Mouse (Mus musculus): ENCODE results near the gene Fignl1.
A peak's percentile ranks its signal among the peaks of the same experiment; 100 is the strongest.

- TF ChIP-seq GATA1 (IDR thresholded peaks at IDR 0.05; ENCODE audit: low read length) (peak; percentile 91), TAL1 (IDR thresholded peaks at IDR 0.05; ENCODE audit: low read length) (peak; percentile 52; the same call in 2 of the 3 replicates)
Observed at GRCm38 (mm10) chr11:11836713-11837370, 28.1 kb upstream of the Fignl1 start.

All from erythroblast, embryonic 14.5 days (primary cell).